Mouse (Mus musculus) right cerebral cortex, postnatal 10 days (tissue): ENCODE data around the gene Tpx2.

ENCODE experiments used
- DNase-seq, 2 experiments: peaks; one replicate each; pipeline ENCODE4 v3.0.0; 2021; ENCODE audit warnings: low spot score in 2 of 2

The Tpx2 gene

GRCm38 (mm10) chr2:152847815-152848302 lies at the start of gene Tpx2:
Tpx2 (plus strand) TSS chr2:152847964.
- peak; percentile 99 for DNase-seq

GRCm38 (mm10) chr2:152799954-152800761 lies 47.6 kb upstream of the Tpx2 start:
- no peak for DNase-seq

GRCm38 (mm10) chr2:152800762-152801113 lies 47.0 kb upstream of the Tpx2 start:
- no peak for DNase-seq

- no peak for DNase-seq
These were observed 45.5 kb upstream of the Tpx2 start for GRCm38 (mm10) chr2:152802303-152802702.

- no peak for DNase-seq
These were observed 44.7 kb upstream of the Tpx2 start for GRCm38 (mm10) chr2:152803081-152803480.

- no peak for DNase-seq
These were observed 43.2 kb upstream of the Tpx2 start for GRCm38 (mm10) chr2:152804408-152805110.

GRCm38 (mm10) chr2:152805111-152805490 lies 42.7 kb upstream of the Tpx2 start:
- DNase-seq, result no peak

- DNase-seq, result no peak
These were observed 41.7 kb upstream of the Tpx2 start for GRCm38 (mm10) chr2:152806037-152806436.

- no peak for DNase-seq
These were observed 39.6 kb upstream of the Tpx2 start for GRCm38 (mm10) chr2:152808178-152808577.

- no peak for DNase-seq
These were observed 37.4 kb upstream of the Tpx2 start for GRCm38 (mm10) chr2:152810158-152810941.

- no peak for DNase-seq
These were observed 36.2 kb upstream of the Tpx2 start for GRCm38 (mm10) chr2:152811336-152812165.

- DNase-seq, result no peak
These were observed 34.5 kb upstream of the Tpx2 start for GRCm38 (mm10) chr2:152813232-152813631.

GRCm38 (mm10) chr2:152814213-152814874 lies 33.4 kb upstream of the Tpx2 start:
- DNase-seq, result no peak

- DNase-seq, result no peak
These were observed 31.7 kb upstream of the Tpx2 start for GRCm38 (mm10) chr2:152815879-152816656.

GRCm38 (mm10) chr2:152816657-152817348 lies 31.0 kb upstream of the Tpx2 start:
- no peak for DNase-seq

GRCm38 (mm10) chr2:152817596-152818291 lies 30.0 kb upstream of the Tpx2 start:
- DNase-seq, result peak; percentile 71 to 74

- no peak for DNase-seq
These were observed 29.1 kb upstream of the Tpx2 start for GRCm38 (mm10) chr2:152818679-152819078.

- DNase-seq, result no peak
These were observed 28.6 kb upstream of the Tpx2 start for GRCm38 (mm10) chr2:152819097-152819624.
